Mouse (Mus musculus) cortical plate, adult 2 months (tissue): ENCODE measurements around the gene Icam2.

Experiments used
- CTCF ChIP-seq: fragments of 200-500 bp; IDR thresholded peaks from 2 replicates; pipeline ENCODE4 v1.5.1; 2011; ENCODE audit warnings: mild to moderate bottlenecking, control low read depth, low read length; ENCODE audit not compliant: insufficient read depth; ENCODE audit errors: extremely low read depth
- POLR2A ChIP-seq: fragments of 200-500 bp; IDR thresholded peaks from 2 replicates; pipeline ENCODE4 v1.6.1; 2011; ENCODE audit warnings: mild to moderate bottlenecking, low read length, control low read depth; ENCODE audit not compliant: insufficient read depth; ENCODE audit errors: extremely low read depth

DNA sequence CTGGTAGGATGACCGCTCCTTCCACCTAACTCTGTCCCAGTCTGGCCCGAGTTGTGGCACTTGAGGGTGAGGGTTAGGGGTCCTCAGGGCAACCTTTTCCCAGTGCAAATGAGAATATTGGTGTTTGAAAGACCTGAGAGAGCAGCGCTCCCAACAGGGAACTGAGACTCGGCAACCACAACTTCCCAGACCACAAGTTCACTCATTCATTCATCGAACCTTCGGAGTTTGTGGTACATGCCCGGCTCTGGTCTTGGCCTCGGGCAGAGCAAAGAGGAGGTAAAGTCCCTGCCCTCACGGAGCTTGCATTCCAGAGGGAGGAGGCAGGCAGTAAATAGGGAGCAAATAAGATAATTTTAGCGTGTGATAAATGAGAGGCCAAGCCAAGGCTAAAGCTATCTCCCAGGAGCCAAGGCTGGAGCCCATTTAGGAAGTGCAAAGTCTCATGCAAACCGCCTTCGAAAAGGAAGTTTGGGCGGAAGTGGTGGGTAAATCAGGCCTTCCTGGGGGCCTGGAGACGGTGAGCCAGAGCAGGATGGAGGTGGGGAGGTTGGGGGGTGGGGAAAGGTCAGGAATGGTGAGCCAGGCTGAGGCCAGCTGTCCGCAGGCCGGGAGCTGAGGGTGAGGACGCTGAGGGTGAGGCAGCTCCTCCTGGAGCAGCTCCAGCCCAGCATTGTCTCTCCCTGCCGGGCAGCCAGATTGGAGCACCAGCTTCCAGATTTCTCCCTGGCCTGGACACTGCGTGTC lies 32.3 kb downstream of the Icam2 start:
- no peak for TF ChIP-seq CTCF
- no peak for TF ChIP-seq POLR2A
